Mouse (Mus musculus): Measurements from ENCODE around the gene Tsc22d3.
"Not testable (repeated sequence)": the region's sequence is repeated elsewhere in the genome, so short reads cannot be mapped to it uniquely, and the experiment has no call there.

The Tsc22d3 gene

GRCm38 (mm10) chrX:140531356-140531755, 69.1 kb downstream of the Tsc22d3 start:
- in situ Hi-C loops (cut with MboI; ENCODE audit: low sequenced_read_pairs): no loop called here

GRCm38 (mm10) chrX:140530632-140531031, 69.8 kb downstream of the Tsc22d3 start:
- in situ Hi-C loops (cut with MboI; ENCODE audit: low sequenced_read_pairs): no loop called here

GRCm38 (mm10) chrX:140529074-140529561, 71.3 kb downstream of the Tsc22d3 start:
- in situ Hi-C loops (cut with MboI; ENCODE audit: low sequenced_read_pairs): no loop called here

GRCm38 (mm10) chrX:140527231-140527630, 73.2 kb downstream of the Tsc22d3 start:
- in situ Hi-C loops (cut with MboI; ENCODE audit: low sequenced_read_pairs): no loop called here

- in situ Hi-C loops (cut with MboI; ENCODE audit: low sequenced_read_pairs): no loop called here
These were observed 74.2 kb downstream of the Tsc22d3 start for GRCm38 (mm10) chrX:140526253-140526618.

GRCm38 (mm10) chrX:140525604-140526252, 74.7 kb downstream of the Tsc22d3 start:
- in situ Hi-C loops (cut with MboI; ENCODE audit: low sequenced_read_pairs): no loop called here

- in situ Hi-C loops (cut with MboI; ENCODE audit: low sequenced_read_pairs): no loop called here
These were observed 76.2 kb downstream of the Tsc22d3 start for GRCm38 (mm10) chrX:140524231-140524630.

- in situ Hi-C loops (cut with MboI; ENCODE audit: low sequenced_read_pairs): no loop called here
These were observed 78.2 kb downstream of the Tsc22d3 start for GRCm38 (mm10) chrX:140522071-140522765.

GRCm38 (mm10) chrX:140520146-140521102, 80.0 kb downstream of the Tsc22d3 start:
- in situ Hi-C loops (cut with MboI; ENCODE audit: low sequenced_read_pairs): no loop called here

GRCm38 (mm10) chrX:140518351-140518750, 82.1 kb downstream of the Tsc22d3 start:
- in situ Hi-C loops (cut with MboI; ENCODE audit: low sequenced_read_pairs): no loop called here

GRCm38 (mm10) chrX:140513379-140513778, 87.1 kb downstream of the Tsc22d3 start:
- in situ Hi-C loops (cut with MboI; ENCODE audit: low sequenced_read_pairs): no loop called here

- in situ Hi-C loops (cut with MboI; ENCODE audit: low sequenced_read_pairs): no loop called here
These were observed 88.5 kb downstream of the Tsc22d3 start for GRCm38 (mm10) chrX:140511687-140512651.

GRCm38 (mm10) chrX:140510696-140511429, 89.6 kb downstream of the Tsc22d3 start:
- in situ Hi-C loops (cut with MboI; ENCODE audit: low sequenced_read_pairs): no loop called here

- in situ Hi-C loops (cut with MboI; ENCODE audit: low sequenced_read_pairs): no loop called here
These were observed 90.6 kb downstream of the Tsc22d3 start for GRCm38 (mm10) chrX:140509817-140510216.

GRCm38 (mm10) chrX:140508791-140509190, 91.7 kb downstream of the Tsc22d3 start:
- in situ Hi-C loops (cut with MboI; ENCODE audit: low sequenced_read_pairs): not testable (repeated sequence)

GRCm38 (mm10) chrX:140507377-140507776, 93.1 kb downstream of the Tsc22d3 start:
- in situ Hi-C loops (cut with MboI; ENCODE audit: low sequenced_read_pairs): no loop called here

GRCm38 (mm10) chrX:140506436-140507180, 93.9 kb downstream of the Tsc22d3 start:
- in situ Hi-C loops (cut with MboI; ENCODE audit: low sequenced_read_pairs): no loop called here

GRCm38 (mm10) chrX:140505497-140506238, 94.8 kb downstream of the Tsc22d3 start:
- in situ Hi-C loops (cut with MboI; ENCODE audit: low sequenced_read_pairs): no loop called here
